Mouse (Mus musculus): ENCODE measurements at regions not wholly inside any gene's neighbourhood (a gene's known extent, or its start where the extent isn't known, plus 50 kb on each side); places are given as distances from the start of the nearest gene placed in this dataset.

GRCm38 (mm10) chrX:152918212-152918611 is 88.1 kb upstream of the Usp51 start:
- Histone ChIP-seq H3K9me3 (no peaks in the 10 kb centered on the region), H3K27ac (no peak overlapping the region), H3K4me3 (replicated peaks) (no peak overlapping the region), H3K36me3 (replicated peaks) (no peaks in the 10 kb centered on the region), H3K27me3 (no peaks in the 10 kb centered on the region; the same call in 1 of the 2 replicates), H3K9ac (no peak overlapping the region), H3K4me2 (no peak overlapping the region), H3K4me1 (no peaks in the 10 kb centered on the region)
- WGBS, result 53% methylated on average over 1 of the region's 1 CpGs
- ATAC-seq (ENCODE audit: low FRiP score), result no peak; the same call in 1 of the 2 replicates

- H3K4me1 ChIP-seq, result no peaks in the 10 kb centered on the region
Measured at GRCm38 (mm10) chrX:152926991-152927390, 79.3 kb upstream of the Usp51 start.

GRCm38 (mm10) chrX:152946201-152946600 is 60.1 kb upstream of the Usp51 start:
- 50% methylated on average over 3 of the region's 3 CpGs for WGBS
- ATAC-seq (ENCODE audit: low FRiP score), result peak; percentile 33; the same call in 1 of the 2 replicates

More at GRCm38 (mm10) chrX:152926991-152927390, 79.3 kb upstream of the Usp51 start:
- no peak for ATAC-seq (ENCODE audit: low FRiP score)
- no peaks in the 10 kb centered on the region for H3K9me3 ChIP-seq
- no peaks in the 10 kb centered on the region for H3K36me3 ChIP-seq (replicated peaks)
- WGBS, result 46% methylated on average over 3 of the region's 3 CpGs
- H3K27me3 ChIP-seq, result no peaks in the 10 kb centered on the region
- no peak overlapping the region for H3K4me3 ChIP-seq (replicated peaks)
- no peak overlapping the region for H3K4me2 ChIP-seq
- H3K9ac ChIP-seq, result no peak overlapping the region
- H3K27ac ChIP-seq, result no peak overlapping the region

More at GRCm38 (mm10) chrX:152946201-152946600, 60.1 kb upstream of the Usp51 start:
- Histone ChIP-seq H3K27me3 (no peaks in the 10 kb centered on the region; the same call in 1 of the 2 replicates), H3K4me1 (no peaks in the 10 kb centered on the region), H3K9me3 (no peaks in the 10 kb centered on the region), H3K4me2 (no peak overlapping the region), H3K36me3 (replicated peaks) (no peaks in the 10 kb centered on the region), H3K4me3 (replicated peaks) (no peak overlapping the region), H3K9ac (no peak overlapping the region), H3K27ac (no peak overlapping the region)
